Mouse (Mus musculus): ENCODE measurements around the gene Clpx. TPM values are rescaled to one million over a fixed set of nuclear protein-coding genes. Genes with fewer than 3 reads are reported as not detected.

Clpx gene
- 45.5 and 52.7 TPM in 2 replicates for polyA plus RNA-seq (2016; fragmentation: Nextera tagmentation; extraction: Ambion mirVana)

- Histone ChIP-seq H3K9me3 (replicated peaks) (no peaks in the 10 kb centered on the region), H3K27ac (peak within 1 kb of the TSS; percentile 90), H3K36me3 (peaks cover 17% of the 10 kb centered on the region), H3K27me3 (ENCODE audit: low read depth, poor library complexity, severe bottlenecking) (no peaks in the 10 kb centered on the region), H3K4me1 (peaks cover 19% of the 10 kb centered on the region), H3K4me3 (peak within 1 kb of the TSS; percentile 86)
- under 1% methylated on average over 71 of the region's 71 CpGs for WGBS
- DNase-seq (ENCODE audit: low spot score): peak; percentile 99
Observed at GRCm38 (mm10) chr9:65293973-65294715, at the start of gene Clpx. Clpx (plus strand) TSS chr9:65294260.

GRCm38 (mm10) chr9:65247502-65248376 is 46.3 kb upstream of the Clpx start:
- WGBS: 73% methylated on average over 16 of the region's 16 CpGs
- Histone ChIP-seq H3K36me3 (no peaks in the 10 kb centered on the region), H3K9me3 (replicated peaks) (no peaks in the 10 kb centered on the region), H3K27ac (peak overlapping the region; percentile 28; the same call in 1 of the 2 replicates), H3K4me3 (no peak overlapping the region), H3K27me3 (ENCODE audit: low read depth, poor library complexity, severe bottlenecking) (no peaks in the 10 kb centered on the region), H3K4me1 (peaks cover 27% of the 10 kb centered on the region)
- no peak for DNase-seq (ENCODE audit: low spot score)

- no peak for DNase-seq (ENCODE audit: low spot score)
- Histone ChIP-seq H3K27me3 (ENCODE audit: low read depth, poor library complexity, severe bottlenecking) (no peaks in the 10 kb centered on the region), H3K36me3 (no peaks in the 10 kb centered on the region), H3K4me1 (peaks cover 22% of the 10 kb centered on the region), H3K9me3 (replicated peaks) (no peaks in the 10 kb centered on the region), H3K27ac (peak overlapping the region; percentile 28; the same call in 1 of the 2 replicates), H3K4me3 (no peak overlapping the region)
- WGBS: 92% methylated on average over 5 of the region's 5 CpGs
Observed at GRCm38 (mm10) chr9:65248377-65248690, 45.7 kb upstream of the Clpx start.

GRCm38 (mm10) chr9:65252026-65252425 is 42.0 kb upstream of the Clpx start:
- no peaks in the 10 kb centered on the region for H3K9me3 ChIP-seq (replicated peaks)
- no peak for DNase-seq (ENCODE audit: low spot score)
- no peak overlapping the region for H3K4me3 ChIP-seq
- no peak overlapping the region for H3K27ac ChIP-seq
- no peaks in the 10 kb centered on the region for H3K36me3 ChIP-seq
- whole genome bisulfite sequencing: 67% methylated on average over 3 of the region's 3 CpGs
- peaks cover 18% of the 10 kb centered on the region for H3K4me1 ChIP-seq
- H3K27me3 ChIP-seq (ENCODE audit: low read depth, poor library complexity, severe bottlenecking): no peaks in the 10 kb centered on the region

- H3K4me1 ChIP-seq: peaks cover 9% of the 10 kb centered on the region; the same call in 1 of the 2 replicates
- no peaks in the 10 kb centered on the region for H3K36me3 ChIP-seq
- no peaks in the 10 kb centered on the region for H3K27me3 ChIP-seq (ENCODE audit: low read depth, poor library complexity, severe bottlenecking)
- H3K9me3 ChIP-seq (replicated peaks): no peaks in the 10 kb centered on the region
- no peak overlapping the region for H3K4me3 ChIP-seq
- no peak overlapping the region for H3K27ac ChIP-seq
- WGBS: 61% methylated on average over 11 of the region's 11 CpGs
- DNase-seq (ENCODE audit: low spot score): no peak
Observed at GRCm38 (mm10) chr9:65255906-65256600, 38.0 kb upstream of the Clpx start.

- no peak for DNase-seq (ENCODE audit: low spot score)
- Histone ChIP-seq H3K27me3 (ENCODE audit: low read depth, poor library complexity, severe bottlenecking) (no peaks in the 10 kb centered on the region), H3K9me3 (replicated peaks) (no peaks in the 10 kb centered on the region), H3K4me3 (no peak overlapping the region), H3K4me1 (peaks cover 9% of the 10 kb centered on the region; the same call in 1 of the 2 replicates), H3K36me3 (no peaks in the 10 kb centered on the region), H3K27ac (no peak overlapping the region)
- WGBS: 68% methylated on average over 9 of the region's 9 CpGs
Observed at GRCm38 (mm10) chr9:65257218-65257910, 36.7 kb upstream of the Clpx start.

GRCm38 (mm10) chr9:65259366-65259765 is 34.7 kb upstream of the Clpx start:
- Histone ChIP-seq H3K4me1 (peaks cover 9% of the 10 kb centered on the region; the same call in 1 of the 2 replicates), H3K36me3 (no peaks in the 10 kb centered on the region), H3K27ac (no peak overlapping the region), H3K27me3 (ENCODE audit: low read depth, poor library complexity, severe bottlenecking) (no peaks in the 10 kb centered on the region), H3K4me3 (no peak overlapping the region), H3K9me3 (replicated peaks) (no peaks in the 10 kb centered on the region)
- whole genome bisulfite sequencing: 77% methylated on average over 7 of the region's 7 CpGs
- no peak for DNase-seq (ENCODE audit: low spot score)

GRCm38 (mm10) chr9:65261591-65262230 is 32.3 kb upstream of the Clpx start:
- no peak overlapping the region for H3K27ac ChIP-seq
- H3K36me3 ChIP-seq: no peaks in the 10 kb centered on the region
- WGBS: 92% methylated on average over 2 of the region's 2 CpGs
- H3K27me3 ChIP-seq (ENCODE audit: low read depth, poor library complexity, severe bottlenecking): no peaks in the 10 kb centered on the region
- H3K4me3 ChIP-seq: no peak overlapping the region
- no peak for DNase-seq (ENCODE audit: low spot score)
- peaks cover 14% of the 10 kb centered on the region for H3K4me1 ChIP-seq
- no peaks in the 10 kb centered on the region for H3K9me3 ChIP-seq (replicated peaks)

- no peak for DNase-seq (ENCODE audit: low spot score)
- Histone ChIP-seq H3K4me3 (no peak overlapping the region), H3K4me1 (peaks cover 17% of the 10 kb centered on the region), H3K27ac (peak overlapping the region; percentile 6; the same call in 1 of the 2 replicates), H3K36me3 (no peaks in the 10 kb centered on the region), H3K27me3 (ENCODE audit: low read depth, poor library complexity, severe bottlenecking) (no peaks in the 10 kb centered on the region), H3K9me3 (replicated peaks) (no peaks in the 10 kb centered on the region)
- WGBS: 98% methylated on average over 3 of the region's 3 CpGs
Observed at GRCm38 (mm10) chr9:65262641-65263120, 31.4 kb upstream of the Clpx start.

GRCm38 (mm10) chr9:65264959-65265358 is 29.1 kb upstream of the Clpx start, which contains the start of gene Cilp:
Cilp (plus strand) TSS chr9:65265180.
- 72% methylated on average over 5 of the region's 5 CpGs for WGBS
- peaks cover 25% of the 10 kb centered on the region for H3K4me1 ChIP-seq
- DNase-seq (ENCODE audit: low spot score): no peak
- H3K27me3 ChIP-seq (ENCODE audit: low read depth, poor library complexity, severe bottlenecking): no peaks in the 10 kb centered on the region
- no peaks in the 10 kb centered on the region for H3K9me3 ChIP-seq (replicated peaks)
- H3K4me3 ChIP-seq: no peak within 1 kb of the TSS
- H3K27ac ChIP-seq: no peak within 1 kb of the TSS; the same call in 1 of the 2 replicates
- H3K36me3 ChIP-seq: no peaks in the 10 kb centered on the region

- peak; percentile 43 for DNase-seq (ENCODE audit: low spot score)
- Histone ChIP-seq H3K4me1 (peaks cover 31% of the 10 kb centered on the region), H3K27ac (peak overlapping the region; percentile 79), H3K36me3 (no peaks in the 10 kb centered on the region), H3K27me3 (ENCODE audit: low read depth, poor library complexity, severe bottlenecking) (no peaks in the 10 kb centered on the region), H3K4me3 (no peak overlapping the region), H3K9me3 (replicated peaks) (no peaks in the 10 kb centered on the region)
- WGBS: 44% methylated on average over 7 of the region's 7 CpGs
Observed at GRCm38 (mm10) chr9:65267742-65268515, 26.1 kb upstream of the Clpx start.

Measured in limb, embryonic 10.5 days (tissue).